1 mouse cellular context compared by ENCODE assay signal in genomic region chr2:30299525-30299924, GRCm38 (mm10).
TF ChIP-seq lines count a peak whose summit lies in the region.

No protein-coding gene starts in this region.

TF ChIP-seq in CH12.LX, 34 proteins besides CTCF, POLR2A, EP300 and RAD21:
- TF ChIP-seq SMC3 (IDR thresholded peaks at IDR 0.05; ENCODE audit: low read depth, low read length) (peak; percentile 19; the same call in 1 of the 2 replicates), MAZ (IDR thresholded peaks at IDR 0.05; ENCODE audit: low read depth, low read length) (no peak), USF2 (conservative IDR thresholded peaks at IDR 0.05; ENCODE audit: low read depth, low read length) (no peak)
